ENCODE assay signal across 29 mouse cellular contexts in the genomic region with DNA sequence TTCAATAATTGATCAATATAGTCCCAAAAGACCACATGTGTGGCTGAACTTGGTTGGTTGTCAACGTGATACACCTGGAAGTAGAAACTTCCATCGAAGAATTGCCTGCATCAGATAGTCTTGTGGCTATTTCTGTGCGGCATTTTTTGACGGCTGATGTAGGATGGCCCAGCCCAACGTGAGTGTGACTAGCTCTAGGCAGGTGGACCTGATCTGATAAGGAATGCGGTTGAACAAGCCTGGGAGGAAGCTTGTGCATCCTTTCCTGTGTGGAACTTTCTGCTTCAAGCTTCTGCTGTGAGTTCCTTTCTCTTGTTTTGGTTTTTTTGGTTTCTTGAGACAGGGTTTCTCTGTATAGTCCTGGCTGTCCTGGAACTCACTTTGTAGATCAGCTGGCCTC. TPM values are rescaled to one million over a fixed set of nuclear protein-coding genes. Genes with fewer than 3 reads are reported as not detected.
DNase-seq lines count a peak whose midpoint lies in the region; ATAC-seq and TF ChIP-seq lines count a peak whose summit lies in the region.
"Had no signal": no experiment of that assay in that cellular context is flagged by ENCODE, and none has a peak within 500 bp of the region (broad histone marks: within the 10 kb centered on the region; RNA-seq: fewer than 3 reads in every experiment).

No protein-coding gene starts in this region.

- no peak overlapping the region for H3K9ac ChIP-seq in liver, embryonic 11.5 days (ENCODE audit: low read depth, low read length)
- no peak overlapping the region for H3K9ac ChIP-seq in liver, embryonic 14.5 days (replicated peaks)
- H3K9ac ChIP-seq: embryonic facial prominence, embryonic 12.5 days; embryonic facial prominence, embryonic 15.5 days; forebrain, embryonic 12.5 days; forebrain, embryonic 15.5 days; heart, embryonic 13.5 days; hindbrain, embryonic 14.5 days had no signal

- ATAC-seq in G1E (ENCODE audit: extremely low read depth, insufficient number of reproducible peaks, low FRiP score, poor library complexity, severe bottlenecking) = peak; percentile 66
- peak; percentile 56; the same call in 1 of the 2 replicates for ATAC-seq in liver, embryonic 11.5 days (replicated peaks; ENCODE audit: low FRiP score)
- ATAC-seq in liver, embryonic 14.5 days (ENCODE audit: insufficient read depth) = peak; percentile 59; the same call in 1 of the 2 replicates
- ATAC-seq: activated CD4-positive, CD25-positive, alpha-beta regulatory T cell, adult 4 months; CD4-positive, CD25-positive, alpha-beta regulatory T cell, adult 4 months; forebrain, embryonic 15.5 days; hindbrain, postnatal 0 days; inflammation-experienced regulatory T-cells, adult 6 months had no signal

- no peaks in the 10 kb centered on the region for H3K9me3 ChIP-seq in G1E (replicated peaks)
- H3K9me3 ChIP-seq in liver, embryonic 11.5 days (ENCODE audit: control insufficient read depth, low read length) = no peaks in the 10 kb centered on the region
- no peaks in the 10 kb centered on the region for H3K9me3 ChIP-seq in liver, embryonic 14.5 days (ENCODE audit: control insufficient read depth, low read length)
- H3K9me3 ChIP-seq: embryonic facial prominence, embryonic 12.5 days; embryonic facial prominence, embryonic 15.5 days; forebrain, embryonic 12.5 days; forebrain, embryonic 15.5 days; heart, embryonic 10.5 days; heart, embryonic 13.5 days had no signal

- peak; percentile 31; the same call in 1 of the 2 replicates for TF ChIP-seq EP300 in liver, embryonic 14.5 days (IDR thresholded peaks at IDR 0.05; ENCODE audit: low read depth)

- no peaks in the 10 kb centered on the region for H3K27me3 ChIP-seq in G1E (ENCODE audit: insufficient read depth, low read length)
- H3K27me3 ChIP-seq in liver, embryonic 11.5 days (replicated peaks; ENCODE audit: control insufficient read depth, insufficient read depth, low read length) = no peaks in the 10 kb centered on the region
- H3K27me3 ChIP-seq in liver, embryonic 14.5 days (ENCODE audit: control insufficient read depth, insufficient read depth, low read length) = no peaks in the 10 kb centered on the region
- no peaks in the 10 kb centered on the region for H3K27me3 ChIP-seq in thymus, adult 2 months (ENCODE audit: control insufficient read depth, insufficient read depth, low read length)
- H3K27me3 ChIP-seq: embryonic facial prominence, embryonic 12.5 days; embryonic facial prominence, embryonic 15.5 days; forebrain, embryonic 12.5 days; forebrain, embryonic 15.5 days; heart, embryonic 13.5 days had no signal

- no peak overlapping the region for H3K27ac ChIP-seq in liver, embryonic 11.5 days (ENCODE audit: low read depth, low read length)
- H3K27ac ChIP-seq in liver, embryonic 14.5 days = no peak overlapping the region
- no peak overlapping the region for H3K27ac ChIP-seq in thymus, adult 2 months (ENCODE audit: control insufficient read depth, insufficient read depth, low read length)
- H3K27ac ChIP-seq: embryonic facial prominence, embryonic 12.5 days; embryonic facial prominence, embryonic 15.5 days; forebrain, embryonic 12.5 days; forebrain, embryonic 15.5 days; heart, adult 2 months; heart, embryonic 10.5 days; heart, embryonic 13.5 days; hindbrain, embryonic 14.5 days; hindbrain, postnatal 0 days had no signal

- TF ChIP-seq CTCF in G1E (IDR thresholded peaks at IDR 0.05; ENCODE audit: low read depth, low read length) = no peak
- TF ChIP-seq CTCF in liver, embryonic 14.5 days (IDR thresholded peaks at IDR 0.05; ENCODE audit: low read depth) = no peak
- TF ChIP-seq CTCF in thymus, adult 2 months (IDR thresholded peaks at IDR 0.05; ENCODE audit: borderline replicate concordance, control insufficient read depth, extremely low read depth, insufficient read depth, low read length, poor library complexity) = no peak

- H3K4me1 ChIP-seq in G1E (ENCODE audit: insufficient read depth, low read depth, low read length) = peaks cover 38% of the 10 kb centered on the region
- H3K4me1 ChIP-seq in liver, embryonic 11.5 days (replicated peaks; ENCODE audit: control insufficient read depth, insufficient read depth, low read length) = 0 out of 2 replicates have a peak, but pooled peaks cover 3% of the 10 kb centered on the region
- H3K4me1 ChIP-seq in liver, embryonic 14.5 days (replicated peaks; ENCODE audit: control insufficient read depth in 2 of 2, insufficient read depth in 2 of 2, low read length in 1 of 2) = peaks cover 14 to 23% of the 10 kb centered on the region in 2 experiments
- H3K4me1 ChIP-seq in thymus, adult 2 months (replicated peaks; ENCODE audit: control insufficient read depth, insufficient read depth, low read length) = no peaks in the 10 kb centered on the region
- H3K4me1 ChIP-seq: forebrain, embryonic 12.5 days; forebrain, embryonic 15.5 days had no signal

- no peak overlapping the region for H3K4me3 ChIP-seq in G1E (ENCODE audit: low read depth, low read length)
- H3K4me3 ChIP-seq in liver, embryonic 11.5 days (ENCODE audit: low read depth, low read length) = no peak overlapping the region
- H3K4me3 ChIP-seq in liver, embryonic 14.5 days (ENCODE audit: insufficient read depth in 1 of 2, low read depth in 2 of 2, low read length in 2 of 2) = no peak overlapping the region
- no peak overlapping the region for H3K4me3 ChIP-seq in thymus, adult 2 months (ENCODE audit: control insufficient read depth, insufficient read depth, low read length)
- H3K4me3 ChIP-seq: embryonic facial prominence, embryonic 12.5 days; embryonic facial prominence, embryonic 15.5 days; forebrain, embryonic 12.5 days; forebrain, embryonic 15.5 days; heart, adult 2 months; heart, embryonic 10.5 days; heart, embryonic 13.5 days had no signal

- no peak overlapping the region for H3K4me2 ChIP-seq in liver, embryonic 11.5 days
- H3K4me2 ChIP-seq in liver, embryonic 14.5 days (ENCODE audit: low read depth) = no peak overlapping the region
- H3K4me2 ChIP-seq: embryonic facial prominence, embryonic 12.5 days; embryonic facial prominence, embryonic 15.5 days; forebrain, embryonic 12.5 days; forebrain, embryonic 15.5 days; heart, embryonic 13.5 days; hindbrain, embryonic 14.5 days had no signal

- peak; percentile 72 for DNase-seq in 416B (ENCODE audit: low read depth)
- DNase-seq in G1E (ENCODE audit: low spot score) = no peak
- DNase-seq in liver, embryonic 11.5 days (ENCODE audit: low spot score) = no peak
- no peak for DNase-seq in liver, embryonic 14.5 days (ENCODE audit: low read depth in 3 of 3, low spot score in 3 of 3)
- no peak for DNase-seq in thymus, adult 2 months
- no peak for DNase-seq in frontal cortex, postnatal 36 days (ENCODE audit: low spot score in 2 of 2)
- DNase-seq in adrenal gland, postnatal 14 days = no peak
- DNase-seq in lung, postnatal 36 days = no peak
- DNase-seq: adrenal gland, adult 8-10 months; adrenal gland, postnatal 36 days; cerebellum, adult 18-20 months; cerebellum, adult 9-10 months; cerebellum, postnatal 14 days; gastrocnemius, postnatal 10 days; gastrocnemius, postnatal 36 days; heart, adult 2 months; heart, postnatal 14 days; heart, postnatal 4 days had no signal

- no peak for TF ChIP-seq POLR2A in thymus, adult 2 months (IDR thresholded peaks at IDR 0.05; ENCODE audit: control insufficient read depth, extremely low read depth, insufficient read depth, low read length, poor library complexity)

- H3K36me3 ChIP-seq in G1E (replicated peaks) = no peaks in the 10 kb centered on the region
- no peaks in the 10 kb centered on the region for H3K36me3 ChIP-seq in liver, embryonic 11.5 days (ENCODE audit: control insufficient read depth, insufficient read depth, low read length)
- no peaks in the 10 kb centered on the region for H3K36me3 ChIP-seq in liver, embryonic 14.5 days (replicated peaks; ENCODE audit: control insufficient read depth, insufficient read depth, low read depth)
- no peaks in the 10 kb centered on the region for H3K36me3 ChIP-seq in thymus, adult 2 months (ENCODE audit: control insufficient read depth, insufficient read depth, low read length)
- H3K36me3 ChIP-seq: embryonic facial prominence, embryonic 12.5 days; embryonic facial prominence, embryonic 15.5 days; forebrain, embryonic 12.5 days; forebrain, embryonic 15.5 days; heart, embryonic 10.5 days; heart, embryonic 13.5 days had no signal

- WGBS in liver, embryonic 11.5 days = 39% methylated on average over 6 of the region's 6 CpGs
- 15% methylated on average over 6 of the region's 6 CpGs for WGBS in liver, embryonic 14.5 days (ENCODE audit: insufficient replicate concordance)
- WGBS in thymus, adult 2 months = 69% methylated on average over 6 of the region's 6 CpGs

RNA-seq across cellular contexts. Expression of a gene that starts 22.1 kb away (rescaled TPM):
- 12.5 and 16.2 TPM in 2 replicates for total RNA-seq in G1E (2014; fragmentation: Nextera tagmentation)
- 20.0 and 20.9 TPM in 2 replicates for total RNA-seq in G1E (2017)
- polyA plus RNA-seq in G1E (2012) = 13.6 and 15.7 TPM in 2 replicates
- polyA plus RNA-seq in liver, embryonic 11.5 days (2014; fragmentation: Nextera tagmentation; extraction: Ambion mirVana) = 21.4 and 22.6 TPM in 2 replicates
- polyA plus RNA-seq in liver, embryonic 14.5 days (2012; rRNA removed) = 5.1 and 6.5 TPM in 2 replicates
- polyA plus RNA-seq in liver, embryonic 14.5 days (2014; fragmentation: Nextera tagmentation; extraction: Ambion mirVana) = 8.3 and 9.4 TPM in 2 replicates
- 17.6 and 18.6 TPM in 2 replicates for polyA plus RNA-seq in thymus, adult 2 months (2012; rRNA removed)
- 24.5 and 25.2 TPM in 2 replicates for total RNA-seq in adrenal gland, postnatal 14 days (2021)
